Mouse (Mus musculus): ENCODE results near the gene Rhbdf2.
"Not testable (repeated sequence)": the region's sequence is repeated elsewhere in the genome, so short reads cannot be mapped to it uniquely, and the experiment has no call there.

Rhbdf2 gene

GRCm38 (mm10) chr11:116626299-116627071, at the start of gene Rhbdf2:
Rhbdf2 (minus strand) TSS chr11:116627019.
- DNase-seq (ENCODE audit: low spot score in 2 of 2), result no peak

GRCm38 (mm10) chr11:116676175-116676976, 49.6 kb upstream of the Rhbdf2 start:
- DNase-seq (ENCODE audit: low spot score in 2 of 2), result no peak

- DNase-seq (ENCODE audit: low spot score in 2 of 2), result not testable (repeated sequence)
These were observed 48.6 kb upstream of the Rhbdf2 start for GRCm38 (mm10) chr11:116675429-116675828.

GRCm38 (mm10) chr11:116674616-116675379, 48.0 kb upstream of the Rhbdf2 start:
- DNase-seq (ENCODE audit: low spot score in 2 of 2), result no peak

GRCm38 (mm10) chr11:116673410-116673809, 46.6 kb upstream of the Rhbdf2 start:
- DNase-seq (ENCODE audit: low spot score in 2 of 2), result no peak

GRCm38 (mm10) chr11:116672595-116672994, 45.8 kb upstream of the Rhbdf2 start:
- DNase-seq (ENCODE audit: low spot score in 2 of 2), result no peak

GRCm38 (mm10) chr11:116671845-116672434, 45.1 kb upstream of the Rhbdf2 start:
- peak in 1 of 2 experiments; percentile 22 for DNase-seq (ENCODE audit: low spot score in 2 of 2)

- DNase-seq (ENCODE audit: low spot score in 2 of 2), result peak; percentile 96 to 97
These were observed 44.5 kb upstream of the Rhbdf2 start for GRCm38 (mm10) chr11:116671112-116671844.

- no peak for DNase-seq (ENCODE audit: low spot score in 2 of 2)
These were observed 43.6 kb upstream of the Rhbdf2 start for GRCm38 (mm10) chr11:116670386-116670785.

- DNase-seq (ENCODE audit: low spot score in 2 of 2), result no peak
These were observed 43.1 kb upstream of the Rhbdf2 start for GRCm38 (mm10) chr11:116669787-116670365.

GRCm38 (mm10) chr11:116669316-116669715, 42.5 kb upstream of the Rhbdf2 start:
- no peak for DNase-seq (ENCODE audit: low spot score in 2 of 2)

GRCm38 (mm10) chr11:116668839-116669238, 42.0 kb upstream of the Rhbdf2 start:
- no peak for DNase-seq (ENCODE audit: low spot score in 2 of 2)

- no peak for DNase-seq (ENCODE audit: low spot score in 2 of 2)
These were observed 41.6 kb upstream of the Rhbdf2 start for GRCm38 (mm10) chr11:116668381-116668825.

- no peak for DNase-seq (ENCODE audit: low spot score in 2 of 2)
These were observed 41.1 kb upstream of the Rhbdf2 start for GRCm38 (mm10) chr11:116667930-116668329.

GRCm38 (mm10) chr11:116667012-116667411, 40.2 kb upstream of the Rhbdf2 start:
- DNase-seq (ENCODE audit: low spot score in 2 of 2), result not testable (repeated sequence)

GRCm38 (mm10) chr11:116666566-116666965, 39.7 kb upstream of the Rhbdf2 start:
- no peak for DNase-seq (ENCODE audit: low spot score in 2 of 2)

GRCm38 (mm10) chr11:116665289-116665688, 38.5 kb upstream of the Rhbdf2 start:
- DNase-seq (ENCODE audit: low spot score in 2 of 2), result no peak

GRCm38 (mm10) chr11:116661948-116662377, 35.1 kb upstream of the Rhbdf2 start:
- peak in 1 of 2 experiments; percentile 69 for DNase-seq (ENCODE audit: low spot score in 2 of 2)

- DNase-seq (ENCODE audit: low spot score in 2 of 2), result peak; percentile 41 to 70
These were observed 34.6 kb upstream of the Rhbdf2 start for GRCm38 (mm10) chr11:116661291-116661947.

GRCm38 (mm10) chr11:116660181-116660580, 33.4 kb upstream of the Rhbdf2 start:
- peak in 1 of 2 experiments; percentile 46 for DNase-seq (ENCODE audit: low spot score in 2 of 2)
